Mouse (Mus musculus): ENCODE results near the gene Zfp341. TPM values are rescaled to one million over a fixed set of nuclear protein-coding genes. Genes with fewer than 3 reads are reported as not detected.

Gene Zfp341
- polyA plus RNA-seq, 1 experiment, result 3.8 TPM

- H3K9ac ChIP-seq (ENCODE audit: low read depth, poor library complexity, severe bottlenecking), result peak overlapping the region; percentile 85
- peak overlapping the region; percentile 99 for H3K4me3 ChIP-seq (ENCODE audit: low read depth, low read length)
- H3K36me3 ChIP-seq (ENCODE audit: control insufficient read depth, insufficient read depth, low read length, poor library complexity, severe bottlenecking), result peaks cover 4% of the 10 kb centered on the region
- no peaks in the 10 kb centered on the region for H3K9me3 ChIP-seq (replicated peaks; ENCODE audit: control insufficient read depth, insufficient read depth, low read length, poor library complexity, severe bottlenecking)
- TF ChIP-seq POLR2A (IDR thresholded peaks at IDR 0.05; ENCODE audit: insufficient read depth, low read length), result no peak
- no peak for TF ChIP-seq EP300 (IDR thresholded peaks at IDR 0.05; ENCODE audit: insufficient read depth, low read depth, low read length)
- no peak for TF ChIP-seq CTCF (IDR thresholded peaks at IDR 0.05; ENCODE audit: low read depth, low read length)
- H3K27me3 ChIP-seq (ENCODE audit: control insufficient read depth, insufficient read depth, low read length, poor library complexity, severe bottlenecking), result no peaks in the 10 kb centered on the region
- H3K4me1 ChIP-seq (ENCODE audit: control insufficient read depth, insufficient read depth, low read length), result peaks cover 1% of the 10 kb centered on the region
- no peak overlapping the region for H3K27ac ChIP-seq (ENCODE audit: insufficient read depth, low read length)
Measured at GRCm38 (mm10) chr2:154568329-154569070, 44.6 kb upstream of the Zfp341 start.

GRCm38 (mm10) chr2:154569071-154569748 lies 43.9 kb upstream of the Zfp341 start:
- peaks cover 1% of the 10 kb centered on the region for H3K4me1 ChIP-seq (ENCODE audit: control insufficient read depth, insufficient read depth, low read length)
- peak overlapping the region; percentile 85 for H3K9ac ChIP-seq (ENCODE audit: low read depth, poor library complexity, severe bottlenecking)
- H3K27ac ChIP-seq (ENCODE audit: insufficient read depth, low read length), result no peak overlapping the region
- H3K27me3 ChIP-seq (ENCODE audit: control insufficient read depth, insufficient read depth, low read length, poor library complexity, severe bottlenecking), result no peaks in the 10 kb centered on the region
- no peaks in the 10 kb centered on the region for H3K9me3 ChIP-seq (replicated peaks; ENCODE audit: control insufficient read depth, insufficient read depth, low read length, poor library complexity, severe bottlenecking)
- peaks cover under 1% of the 10 kb centered on the region; the same call in 1 of the 2 replicates for H3K36me3 ChIP-seq (ENCODE audit: control insufficient read depth, insufficient read depth, low read length, poor library complexity, severe bottlenecking)
- H3K4me3 ChIP-seq (ENCODE audit: low read depth, low read length), result peak overlapping the region; percentile 99
- TF ChIP-seq CTCF (IDR thresholded peaks at IDR 0.05; ENCODE audit: low read depth, low read length), result no peak
- no peak for TF ChIP-seq EP300 (IDR thresholded peaks at IDR 0.05; ENCODE audit: insufficient read depth, low read depth, low read length)
- no peak for TF ChIP-seq POLR2A (IDR thresholded peaks at IDR 0.05; ENCODE audit: insufficient read depth, low read length)

GRCm38 (mm10) chr2:154569836-154570286 lies 43.2 kb upstream of the Zfp341 start, which contains the start of gene E2f1:
E2f1 (minus strand) TSS chr2:154569892.
- TF ChIP-seq POLR2A (IDR thresholded peaks at IDR 0.05; ENCODE audit: insufficient read depth, low read length), result peak; percentile 78
- no peak for TF ChIP-seq CTCF (IDR thresholded peaks at IDR 0.05; ENCODE audit: low read depth, low read length)
- H3K4me3 ChIP-seq (ENCODE audit: low read depth, low read length), result peak within 1 kb of the TSS; percentile 99
- no peaks in the 10 kb centered on the region for H3K9me3 ChIP-seq (replicated peaks; ENCODE audit: control insufficient read depth, insufficient read depth, low read length, poor library complexity, severe bottlenecking)
- peaks cover 1% of the 10 kb centered on the region for H3K4me1 ChIP-seq (ENCODE audit: control insufficient read depth, insufficient read depth, low read length)
- peak within 1 kb of the TSS; percentile 85 for H3K9ac ChIP-seq (ENCODE audit: low read depth, poor library complexity, severe bottlenecking)
- H3K27ac ChIP-seq (ENCODE audit: insufficient read depth, low read length), result peak within 1 kb of the TSS; percentile 56
- H3K36me3 ChIP-seq (ENCODE audit: control insufficient read depth, insufficient read depth, low read length, poor library complexity, severe bottlenecking), result no peaks in the 10 kb centered on the region
- no peaks in the 10 kb centered on the region for H3K27me3 ChIP-seq (ENCODE audit: control insufficient read depth, insufficient read depth, low read length, poor library complexity, severe bottlenecking)

DNA sequence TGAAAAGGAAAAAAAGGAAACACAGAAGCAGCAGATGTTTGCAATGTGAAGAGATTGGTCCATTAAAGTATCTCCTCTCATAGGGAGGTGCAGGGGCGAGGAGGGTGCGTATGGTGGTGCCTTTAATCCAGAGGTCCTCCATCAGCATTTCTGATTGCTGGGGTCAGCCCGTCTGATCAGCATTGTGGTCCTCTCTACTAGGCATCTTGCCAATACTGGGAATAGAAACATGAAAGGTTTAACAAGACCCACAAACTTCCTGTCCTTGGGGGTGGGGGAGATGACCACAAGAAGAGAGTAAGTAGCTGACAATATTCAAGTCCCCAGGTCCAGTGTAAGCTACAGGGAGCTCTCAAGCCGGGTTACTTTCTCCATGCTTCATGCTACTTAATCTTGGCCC lies 42.4 kb upstream of the Zfp341 start:
- H3K27me3 ChIP-seq (ENCODE audit: control insufficient read depth, insufficient read depth, low read length, poor library complexity, severe bottlenecking), result no peaks in the 10 kb centered on the region
- peak overlapping the region; percentile 54; the same call in 1 of the 2 replicates for H3K9ac ChIP-seq (ENCODE audit: low read depth, poor library complexity, severe bottlenecking)
- TF ChIP-seq POLR2A (IDR thresholded peaks at IDR 0.05; ENCODE audit: insufficient read depth, low read length), result no peak
- TF ChIP-seq EP300 (IDR thresholded peaks at IDR 0.05; ENCODE audit: insufficient read depth, low read depth, low read length), result no peak
- no peak for TF ChIP-seq CTCF (IDR thresholded peaks at IDR 0.05; ENCODE audit: low read depth, low read length)
- no peaks in the 10 kb centered on the region for H3K9me3 ChIP-seq (replicated peaks; ENCODE audit: control insufficient read depth, insufficient read depth, low read length, poor library complexity, severe bottlenecking)
- H3K4me1 ChIP-seq (ENCODE audit: control insufficient read depth, insufficient read depth, low read length), result peaks cover 1% of the 10 kb centered on the region
- 0 out of 2 replicates have a peak overlapping the region, but pooled peaks have one; percentile 25 for H3K27ac ChIP-seq (ENCODE audit: insufficient read depth, low read length)
- no peaks in the 10 kb centered on the region for H3K36me3 ChIP-seq (ENCODE audit: control insufficient read depth, insufficient read depth, low read length, poor library complexity, severe bottlenecking)
- no peak overlapping the region for H3K4me3 ChIP-seq (ENCODE audit: low read depth, low read length)

- H3K9ac ChIP-seq (ENCODE audit: low read depth, poor library complexity, severe bottlenecking), result peak overlapping the region; percentile 54; the same call in 1 of the 2 replicates
- no peak overlapping the region for H3K27ac ChIP-seq (ENCODE audit: insufficient read depth, low read length)
Measured at GRCm38 (mm10) chr2:154571266-154571665, 41.8 kb upstream of the Zfp341 start.

GRCm38 (mm10) chr2:154571976-154572375 lies 41.1 kb upstream of the Zfp341 start:
- no peak overlapping the region for H3K9ac ChIP-seq (ENCODE audit: low read depth, poor library complexity, severe bottlenecking)

More at GRCm38 (mm10) chr2:154571266-154571665, 41.8 kb upstream of the Zfp341 start:
- no peak for TF ChIP-seq EP300 (IDR thresholded peaks at IDR 0.05; ENCODE audit: insufficient read depth, low read depth, low read length)
- H3K36me3 ChIP-seq (ENCODE audit: control insufficient read depth, insufficient read depth, low read length, poor library complexity, severe bottlenecking), result no peaks in the 10 kb centered on the region
- no peak overlapping the region for H3K4me3 ChIP-seq (ENCODE audit: low read depth, low read length)
- H3K9me3 ChIP-seq (replicated peaks; ENCODE audit: control insufficient read depth, insufficient read depth, low read length, poor library complexity, severe bottlenecking), result no peaks in the 10 kb centered on the region
- H3K27me3 ChIP-seq (ENCODE audit: control insufficient read depth, insufficient read depth, low read length, poor library complexity, severe bottlenecking), result no peaks in the 10 kb centered on the region
- peaks cover under 1% of the 10 kb centered on the region for H3K4me1 ChIP-seq (ENCODE audit: control insufficient read depth, insufficient read depth, low read length)

More at GRCm38 (mm10) chr2:154571976-154572375, 41.1 kb upstream of the Zfp341 start:
- Histone ChIP-seq H3K36me3 (ENCODE audit: control insufficient read depth, insufficient read depth, low read length, poor library complexity, severe bottlenecking) (no peaks in the 10 kb centered on the region), H3K27me3 (ENCODE audit: control insufficient read depth, insufficient read depth, low read length, poor library complexity, severe bottlenecking) (no peaks in the 10 kb centered on the region), H3K4me3 (ENCODE audit: low read depth, low read length) (no peak overlapping the region), H3K9me3 (replicated peaks; ENCODE audit: control insufficient read depth, insufficient read depth, low read length, poor library complexity, severe bottlenecking) (no peaks in the 10 kb centered on the region), H3K4me1 (ENCODE audit: control insufficient read depth, insufficient read depth, low read length) (peaks cover 3% of the 10 kb centered on the region), H3K27ac (ENCODE audit: insufficient read depth, low read length) (no peak overlapping the region)
- no peak for TF ChIP-seq EP300 (IDR thresholded peaks at IDR 0.05; ENCODE audit: insufficient read depth, low read depth, low read length)
- no peak for TF ChIP-seq POLR2A (IDR thresholded peaks at IDR 0.05; ENCODE audit: insufficient read depth, low read length)
- no peak for TF ChIP-seq CTCF (IDR thresholded peaks at IDR 0.05; ENCODE audit: low read depth, low read length)

Data from ES-Bruce4 (cell line).